Mouse (Mus musculus) adrenal gland, postnatal 14 days (tissue): ENCODE data around the gene Kif3a. TPM values are rescaled to one million over a fixed set of nuclear protein-coding genes. Genes with fewer than 3 reads are reported as not detected.
A peak's percentile ranks its signal among the peaks of the same experiment; 100 is the strongest.

ENCODE experiments used
- DNase-seq: peaks from one replicate; pipeline ENCODE4 v3.0.0; 2021; ENCODE audit warnings: mixed read lengths
- total RNA-seq: library from RNA; stranded (reverse); gene quantifications from 2 replicates; pipeline ENCODE4 v1.2.3, GENCODE M21; 2021

Kif3a gene
- total RNA-seq, 1 experiment from 2014 or later, result 28.0 TPM

DNA sequence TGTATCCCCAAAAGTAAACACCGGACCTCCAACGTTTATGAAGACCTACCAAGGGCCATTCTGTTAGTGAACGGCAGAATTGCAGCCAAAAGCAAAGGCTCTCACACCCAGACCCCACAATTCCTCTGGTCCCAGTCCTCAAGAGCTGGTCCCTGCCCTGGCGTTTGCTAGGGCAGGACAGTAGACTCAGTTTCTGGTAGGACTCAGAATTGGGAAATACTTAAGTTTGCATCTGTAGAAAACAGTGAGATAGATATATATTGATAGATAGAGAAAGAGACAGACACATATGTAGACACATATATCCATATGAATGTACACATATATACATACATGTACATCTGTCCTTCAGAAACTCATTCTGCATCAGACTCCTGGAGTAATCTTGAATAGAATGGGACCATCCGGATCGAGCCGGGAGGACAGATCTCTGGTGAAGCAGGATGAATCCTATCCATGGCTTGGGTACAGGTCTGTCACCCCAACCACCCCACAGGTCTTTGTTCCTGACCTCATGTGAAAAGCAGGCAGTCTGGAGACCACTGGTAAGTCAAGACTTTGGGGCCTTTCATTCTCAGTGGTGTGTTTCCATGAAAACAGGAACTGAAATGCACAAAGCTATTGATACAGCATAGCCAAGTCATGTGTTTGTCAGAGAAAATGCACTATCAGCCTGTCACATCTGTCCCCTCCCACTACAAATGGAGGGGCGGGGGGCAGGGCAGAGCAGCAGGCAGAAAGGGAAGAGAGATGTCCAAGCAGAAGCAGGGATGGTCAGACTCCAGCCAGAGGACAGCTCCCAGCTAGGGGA lies 49.8 kb downstream of the Kif3a start:
- no peak for DNase-seq

DNA sequence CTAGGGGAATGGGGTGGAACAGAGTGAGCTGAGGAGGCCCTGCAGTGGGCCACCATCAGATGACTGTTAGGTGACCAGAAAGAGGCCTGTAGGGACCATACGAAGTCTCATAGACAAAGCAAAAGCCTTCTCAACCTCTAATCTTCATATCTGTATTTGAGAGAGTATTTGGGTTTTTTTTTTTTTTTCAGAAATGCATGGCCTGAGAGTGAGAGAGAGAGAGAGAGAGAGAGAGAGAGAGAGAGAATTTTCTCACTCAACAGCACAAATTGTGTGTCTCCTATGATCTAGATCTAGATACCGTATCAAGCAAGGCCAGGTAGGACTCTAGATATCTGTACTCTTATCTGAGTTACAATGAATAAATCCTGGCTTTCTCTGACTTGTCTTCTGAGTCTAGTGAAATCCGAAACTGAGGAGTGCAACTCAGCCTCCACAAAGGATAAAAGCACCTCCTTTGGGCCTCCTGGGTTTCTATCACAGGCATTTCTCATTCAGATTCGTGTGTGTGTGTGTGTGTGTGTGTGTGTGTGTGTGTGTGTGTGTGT lies 50.5 kb downstream of the Kif3a start:
- DNase-seq, result no peak

DNA sequence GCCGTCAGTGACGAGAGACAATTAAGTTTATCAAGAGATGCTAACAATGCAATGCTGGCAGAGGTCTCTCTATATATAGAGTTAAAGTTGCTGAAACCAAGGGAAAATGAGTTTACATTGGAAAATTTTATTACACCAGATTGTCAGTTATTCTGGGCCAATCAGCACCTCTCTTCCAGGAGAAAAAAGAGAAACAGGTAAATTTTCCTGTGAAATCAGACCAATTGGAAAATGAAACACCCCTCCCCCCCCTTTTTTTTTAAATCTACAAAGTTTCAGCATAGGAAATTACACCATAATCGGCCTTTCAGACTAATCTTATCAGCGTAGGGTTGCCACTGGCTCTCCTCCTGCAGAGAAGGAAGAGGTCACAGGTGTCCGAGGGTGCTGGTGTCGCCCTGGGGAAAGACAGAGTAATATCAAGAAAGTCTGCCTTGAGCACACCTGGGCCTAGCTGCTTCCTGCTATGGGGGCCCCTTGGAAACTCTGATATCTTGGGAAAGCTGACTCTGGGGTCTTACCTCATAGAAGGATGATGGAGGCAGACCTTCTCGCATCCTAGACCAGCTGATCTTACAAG lies 51.5 kb downstream of the Kif3a start, which contains the start of gene Il4:
Gene Il4 (minus strand): TSS at position 51 of the 580 bp plus-strand sequence.
- no peak for DNase-seq

DNA sequence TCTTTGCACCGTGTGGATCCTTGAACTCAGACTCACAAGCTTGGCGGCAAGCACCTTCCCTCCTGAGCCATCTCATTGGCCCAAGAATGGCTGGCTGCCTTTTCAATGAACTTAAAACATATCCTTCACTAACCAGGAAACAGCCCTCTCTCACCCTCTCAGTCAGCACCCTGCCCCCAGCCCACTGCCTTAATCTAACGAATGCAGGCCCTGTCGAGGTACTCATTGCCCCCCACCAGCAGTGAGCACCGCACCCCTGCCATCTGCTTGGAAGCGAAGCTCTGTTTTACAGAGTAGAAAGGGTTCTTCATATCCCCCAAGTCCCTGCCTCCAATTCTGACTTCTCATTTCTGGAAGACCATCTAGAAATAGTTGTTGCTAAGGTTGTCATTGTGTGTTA lies 52.2 kb downstream of the Kif3a start:
- no peak for DNase-seq

DNA sequence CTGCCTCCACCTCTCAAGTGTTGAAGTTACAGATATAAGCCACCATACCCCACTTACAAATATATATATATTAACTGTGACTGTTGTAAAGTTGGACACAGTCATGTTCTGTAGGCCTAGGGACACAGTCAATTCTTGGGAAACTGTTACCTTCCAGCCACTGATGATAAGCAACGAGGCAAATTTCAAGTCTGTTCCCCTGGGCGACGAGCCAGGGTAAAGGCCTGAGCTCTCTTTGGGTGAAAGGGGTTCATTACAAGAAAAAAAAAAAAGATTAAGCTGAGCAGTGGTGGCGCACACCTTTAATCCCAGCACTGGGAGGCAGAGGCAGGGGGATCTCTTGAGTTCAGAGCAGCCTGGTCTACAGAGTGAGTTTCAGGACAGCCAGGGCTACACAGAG lies 52.9 kb downstream of the Kif3a start:
- DNase-seq, result no peak

DNA sequence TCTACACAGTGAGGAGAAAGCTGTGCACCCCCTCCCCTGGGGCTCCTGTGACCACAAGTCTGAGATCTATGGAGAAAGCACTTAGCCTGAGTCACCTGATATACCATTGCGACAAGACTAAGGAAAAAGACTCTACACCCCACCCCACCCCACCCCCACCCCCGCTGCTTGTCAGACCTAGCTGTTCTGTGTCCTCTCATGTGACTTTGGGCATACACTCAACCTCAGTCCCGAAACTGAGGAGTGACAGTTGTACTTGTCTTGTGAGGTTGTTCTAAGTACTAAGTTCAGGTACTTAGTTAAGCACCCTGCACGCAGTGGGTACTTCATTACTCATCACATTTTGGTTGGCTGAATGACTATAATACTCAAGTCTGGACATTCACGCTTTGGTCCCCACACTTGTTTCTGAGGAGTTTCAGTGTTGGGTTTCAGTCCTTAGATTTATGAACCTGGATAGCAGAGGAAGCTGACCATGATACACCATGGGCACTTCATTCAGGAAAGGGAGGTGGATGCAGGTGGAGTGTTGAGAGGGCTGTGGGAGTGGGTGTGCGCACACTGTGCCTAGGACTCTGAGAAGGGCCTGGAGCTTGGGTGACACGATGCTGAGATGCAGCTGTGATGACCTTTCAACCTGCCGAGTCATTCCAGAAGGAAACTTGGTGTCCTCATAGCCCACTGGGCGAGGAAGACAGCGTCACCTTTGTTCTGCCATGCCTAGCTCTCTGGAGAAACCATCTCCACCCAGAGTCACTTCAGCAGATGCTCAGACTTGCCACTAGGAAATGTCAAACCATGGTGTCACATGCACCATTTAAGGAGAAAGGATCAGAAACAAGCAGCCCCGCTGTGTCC lies 54.6 kb downstream of the Kif3a start:
- no peak for DNase-seq

DNA sequence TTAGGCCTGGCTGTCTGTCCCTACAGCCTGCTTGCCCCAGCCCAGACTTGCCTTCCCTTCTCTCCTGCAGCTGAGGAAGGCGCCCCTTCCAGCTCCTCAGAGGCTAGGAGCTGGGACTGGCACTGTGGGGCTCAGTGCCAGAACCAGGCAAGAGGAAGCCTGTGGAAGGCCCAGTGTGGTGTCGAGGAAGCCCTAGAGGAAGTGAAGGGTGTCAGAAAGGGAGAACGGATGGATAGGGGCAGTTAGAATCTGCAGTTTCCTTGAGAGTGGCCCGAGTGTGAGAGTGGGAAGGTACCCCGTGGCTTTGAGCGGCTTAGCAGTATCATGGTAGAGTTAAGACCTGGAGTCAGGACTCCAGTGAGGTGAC lies 55.2 kb downstream of the Kif3a start:
- no peak for DNase-seq

DNA sequence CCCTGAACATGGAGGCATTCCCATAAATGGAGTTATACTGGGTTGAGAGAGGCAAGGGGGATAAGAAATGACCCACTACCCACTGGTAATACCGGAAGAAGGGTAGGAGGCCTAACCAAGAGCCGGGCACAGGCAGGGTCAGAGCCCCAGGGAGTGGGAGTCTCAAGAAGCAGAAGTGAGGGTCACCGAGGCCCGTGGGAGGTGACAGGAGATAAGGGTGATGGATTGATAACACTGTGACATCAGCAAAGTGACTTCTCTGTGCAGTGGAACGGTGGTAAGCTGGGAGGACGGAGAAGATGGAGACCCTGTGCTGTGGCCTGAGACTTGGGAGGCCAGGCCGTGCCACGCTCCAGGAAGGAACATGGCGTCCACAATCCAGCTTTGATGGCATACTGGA lies 56.4 kb downstream of the Kif3a start:
- DNase-seq, result no peak

DNA sequence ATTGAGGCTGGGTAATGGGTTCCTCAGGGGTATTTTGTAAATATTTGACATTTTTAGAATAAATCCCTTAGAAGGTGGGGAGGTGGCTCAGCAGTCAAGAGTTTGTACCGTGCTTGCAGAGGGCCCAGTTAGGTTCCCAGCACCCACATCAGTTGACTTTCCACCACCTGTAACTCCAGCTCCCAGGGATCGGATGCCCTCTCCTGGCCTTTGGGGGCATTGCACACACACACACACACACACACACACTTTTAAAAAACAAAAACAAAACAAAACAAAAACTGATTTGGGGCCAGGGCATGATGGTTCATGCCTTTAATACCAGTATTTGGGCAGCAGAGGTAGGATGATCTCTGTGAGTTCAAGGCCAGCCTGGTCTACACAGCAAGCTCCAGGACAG lies 56.9 kb downstream of the Kif3a start:
- no peak for DNase-seq

DNA sequence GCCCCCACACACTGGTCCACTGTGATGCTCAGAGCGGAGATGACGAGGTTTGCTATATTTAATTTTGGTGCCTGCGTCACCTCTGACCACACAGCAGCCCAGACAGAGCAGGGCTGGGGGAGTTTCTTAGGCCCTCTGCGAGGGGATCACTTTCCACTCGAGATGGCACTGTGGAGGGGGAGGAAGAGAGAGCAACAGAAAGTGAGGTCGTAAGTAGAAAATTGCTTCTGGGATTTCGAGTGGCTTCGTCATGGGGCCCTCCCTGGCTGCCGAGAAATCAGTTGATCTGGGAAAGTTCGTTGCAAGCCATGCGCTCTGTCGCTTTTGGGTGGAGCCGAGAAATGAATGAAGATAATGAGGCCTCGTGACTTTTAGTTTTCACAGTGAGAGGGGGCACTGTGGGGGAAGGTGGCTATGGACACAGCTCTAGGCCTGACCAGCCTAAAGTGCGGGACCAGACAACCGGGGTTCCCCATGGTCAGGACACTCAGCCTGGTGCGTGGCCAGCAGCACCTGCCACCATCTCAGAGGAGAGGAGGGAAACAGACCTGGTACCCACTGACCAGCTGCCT lies 59.7 kb downstream of the Kif3a start:
- DNase-seq, result no peak

DNA sequence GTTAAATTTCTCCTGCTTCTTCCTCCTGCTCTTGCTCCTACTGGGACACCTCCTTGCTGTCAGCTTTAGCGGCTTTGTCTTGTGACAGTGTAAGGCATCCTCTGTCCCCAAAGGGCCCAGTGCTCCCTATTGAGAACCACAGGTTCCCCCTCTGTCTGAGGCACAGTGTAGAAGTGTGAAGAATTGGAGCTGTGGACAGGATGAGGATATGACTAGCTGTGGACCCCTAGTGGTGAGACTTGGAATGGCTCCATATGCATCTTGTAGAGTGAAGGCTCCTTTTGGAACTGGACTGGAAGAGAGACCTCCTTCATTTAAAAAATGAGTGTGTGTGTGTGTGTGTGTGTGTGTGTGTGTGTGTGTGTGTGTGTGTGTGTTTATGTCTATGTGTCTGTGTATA lies 60.7 kb downstream of the Kif3a start:
- DNase-seq, result peak; percentile 82

DNA sequence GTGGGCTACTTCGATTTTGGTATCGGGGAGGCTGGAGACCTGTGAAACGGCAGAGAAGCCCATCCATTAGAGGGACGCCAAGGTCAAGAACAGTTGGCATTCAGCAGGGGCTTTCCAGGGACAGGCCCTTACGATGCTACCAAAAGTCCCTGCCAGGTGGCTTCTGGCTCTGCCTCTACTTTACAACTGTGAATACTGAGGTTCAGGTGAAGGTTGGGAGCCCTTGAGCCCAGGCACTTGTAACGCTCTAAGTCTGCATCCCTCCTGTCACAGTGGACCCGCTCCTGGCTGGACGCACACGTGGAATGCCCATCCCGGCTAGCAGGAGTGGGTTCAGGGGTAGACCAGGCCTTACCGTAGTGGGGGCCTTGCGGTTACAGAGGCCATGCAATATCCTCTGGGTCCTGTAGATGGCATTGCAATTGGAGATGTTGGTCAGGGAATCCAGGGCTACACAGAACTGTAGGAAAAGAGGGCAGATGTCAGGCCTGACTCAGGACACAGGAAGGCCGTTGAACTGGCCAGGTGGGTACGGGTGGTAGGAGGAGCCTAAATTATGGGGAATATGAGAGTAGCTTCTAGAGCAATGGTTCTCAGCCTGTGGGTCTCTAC lies 65.0 kb downstream of the Kif3a start:
- no peak for DNase-seq

DNA sequence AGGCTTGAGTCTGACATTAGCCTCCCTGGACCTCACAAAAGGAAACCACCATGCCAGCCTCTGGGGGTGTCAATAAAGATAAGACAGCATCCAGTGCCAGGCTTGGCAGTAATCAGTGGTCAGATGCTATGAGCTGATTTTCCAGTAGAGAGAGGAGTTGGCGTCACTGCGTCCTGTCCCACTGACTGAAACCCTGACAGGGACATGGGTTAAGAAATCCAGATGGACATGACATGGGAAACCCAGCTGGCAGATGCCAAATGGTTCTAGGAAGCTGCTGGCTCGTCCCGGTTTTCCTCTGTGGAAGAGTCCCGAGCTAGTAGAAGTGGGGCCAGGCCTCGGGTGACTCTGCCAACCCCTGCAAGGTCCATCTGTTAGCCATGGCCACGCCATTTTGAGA lies 66.5 kb downstream of the Kif3a start:
- no peak for DNase-seq

DNA sequence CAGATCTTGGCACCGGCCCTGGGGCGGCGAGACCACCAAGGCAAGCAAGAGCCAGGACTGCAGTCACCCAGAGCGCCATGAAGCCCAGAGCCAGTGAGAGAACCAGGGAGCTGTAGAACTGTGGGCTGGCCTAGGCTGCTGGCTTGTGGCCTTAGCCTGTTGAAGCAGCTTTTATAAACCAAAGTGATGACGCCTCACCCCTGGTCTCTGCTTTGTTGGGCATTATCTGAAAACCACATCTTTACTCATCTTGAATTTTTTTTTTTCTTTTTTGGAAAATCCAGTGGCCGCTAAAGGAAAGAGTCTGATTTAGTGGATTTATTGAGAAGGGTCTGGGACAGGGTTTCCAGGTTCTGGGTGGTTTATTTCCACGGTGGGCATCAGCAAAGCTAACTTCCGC lies 67.4 kb downstream of the Kif3a start, which contains the start of gene Il13:
Gene Il13 (minus strand): TSS at position 147 of the 400 bp plus-strand sequence.
- DNase-seq, result no peak

DNA sequence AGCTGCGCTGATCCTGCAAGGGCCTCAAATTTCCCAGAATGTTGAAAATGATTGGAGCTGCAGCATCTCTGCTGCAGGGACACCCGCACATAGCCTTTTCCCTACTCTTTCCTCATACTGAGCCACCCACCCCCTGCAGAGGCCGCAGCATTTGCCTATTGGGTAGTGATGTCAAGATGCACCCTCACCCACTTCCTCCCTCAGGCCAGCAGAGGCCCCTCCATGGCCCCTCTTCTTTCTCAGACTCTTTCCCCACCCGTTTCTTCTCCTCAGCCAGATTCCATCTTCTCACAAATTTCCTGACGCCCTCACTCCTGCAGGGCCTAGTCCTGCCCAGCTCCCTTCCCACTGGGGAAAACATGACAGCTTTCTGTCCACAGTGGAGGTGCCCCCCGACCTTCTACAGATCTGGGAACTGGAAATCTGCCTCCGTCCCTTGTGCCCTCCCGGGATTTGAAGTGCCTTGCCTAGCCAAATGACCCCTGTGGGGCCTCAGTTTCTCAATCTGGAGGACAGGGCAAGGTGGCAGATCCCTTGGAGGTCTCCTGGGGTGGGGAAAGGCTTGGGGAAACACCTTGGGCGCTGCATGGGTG lies 68.5 kb downstream of the Kif3a start:
- no peak for DNase-seq

DNA sequence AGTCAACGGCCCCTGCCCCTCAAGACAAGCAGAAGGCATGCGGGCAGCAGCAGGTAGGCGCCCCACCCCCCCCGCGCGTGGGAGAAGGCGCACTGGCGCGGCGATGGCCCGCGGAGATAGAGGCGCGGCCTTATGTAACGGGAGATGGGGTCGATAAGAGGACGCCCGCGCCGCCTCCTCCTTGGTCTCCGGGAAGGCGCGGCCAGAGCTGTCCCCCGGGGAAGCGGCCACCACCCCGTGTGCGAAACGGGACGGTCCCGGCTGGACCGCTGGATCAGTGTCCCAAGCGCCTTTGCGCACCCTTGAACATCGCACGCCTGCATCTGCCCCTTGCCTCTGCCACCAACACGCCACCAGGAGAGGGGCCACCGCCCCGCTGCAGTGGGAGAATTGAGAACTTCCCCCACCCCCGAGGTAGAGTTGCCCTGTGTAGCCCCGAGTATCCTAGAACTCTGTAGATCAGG lies 69.0 kb downstream of the Kif3a start:
- peak; percentile 33 for DNase-seq

DNA sequence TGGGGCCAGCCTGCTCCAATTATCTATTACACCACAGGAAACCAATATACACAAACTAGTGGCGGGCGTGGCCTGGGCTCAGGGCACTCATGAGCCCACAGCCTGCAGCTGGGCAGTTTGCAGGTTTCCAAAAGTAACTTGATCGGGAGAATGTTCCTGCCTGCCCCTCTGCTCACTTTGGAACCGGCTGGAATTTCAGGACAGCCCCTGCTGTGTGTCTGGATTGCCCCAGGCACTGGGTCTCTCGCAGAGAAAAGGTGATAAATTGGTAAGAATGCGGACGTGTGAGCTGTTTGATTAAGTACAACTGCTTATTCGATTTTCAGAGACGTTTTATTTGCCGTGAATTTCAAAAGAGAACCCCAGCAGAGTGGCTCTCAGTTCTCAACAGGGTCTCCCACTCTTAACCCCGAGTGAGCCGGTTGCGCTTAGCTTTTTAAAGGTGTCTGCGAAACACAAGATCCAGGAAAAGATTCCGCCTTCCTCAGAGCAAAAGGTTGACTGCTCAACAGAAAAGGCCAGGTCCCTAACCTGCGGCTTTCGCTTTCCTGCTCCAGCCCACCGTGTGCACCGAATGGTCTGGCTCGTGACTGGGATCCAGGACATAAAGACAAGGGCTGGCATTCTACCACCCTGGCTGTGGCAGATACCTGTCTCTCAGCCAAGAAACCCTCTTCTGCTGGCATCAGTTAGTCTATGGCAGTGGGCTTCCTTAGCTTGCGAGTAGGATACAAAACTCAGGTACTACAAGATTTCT lies 70.0 kb downstream of the Kif3a start:
- DNase-seq, result no peak

DNA sequence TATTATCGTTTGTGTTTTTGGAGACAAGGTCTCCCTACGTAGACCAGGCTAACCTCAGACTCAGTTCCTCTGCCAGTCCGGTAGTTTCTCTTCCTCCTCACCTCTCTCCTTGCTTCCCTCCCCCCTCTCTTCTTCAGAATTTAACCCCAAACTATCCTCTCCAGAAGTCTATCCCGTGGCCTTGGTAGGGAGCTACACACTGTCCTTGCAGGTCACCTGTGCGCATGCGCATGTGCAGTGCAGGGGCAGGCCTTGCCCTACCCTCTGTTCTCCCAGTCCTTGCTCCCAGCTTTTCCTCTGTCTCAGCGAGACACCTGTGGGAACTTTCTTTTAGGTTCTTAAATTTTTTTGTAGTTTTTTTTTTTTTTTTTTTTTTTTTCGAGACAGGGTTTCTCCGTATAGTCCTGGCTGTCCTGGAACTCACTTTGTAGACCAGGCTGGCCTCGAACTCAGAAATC lies 70.7 kb downstream of the Kif3a start:
- no peak for DNase-seq

DNA sequence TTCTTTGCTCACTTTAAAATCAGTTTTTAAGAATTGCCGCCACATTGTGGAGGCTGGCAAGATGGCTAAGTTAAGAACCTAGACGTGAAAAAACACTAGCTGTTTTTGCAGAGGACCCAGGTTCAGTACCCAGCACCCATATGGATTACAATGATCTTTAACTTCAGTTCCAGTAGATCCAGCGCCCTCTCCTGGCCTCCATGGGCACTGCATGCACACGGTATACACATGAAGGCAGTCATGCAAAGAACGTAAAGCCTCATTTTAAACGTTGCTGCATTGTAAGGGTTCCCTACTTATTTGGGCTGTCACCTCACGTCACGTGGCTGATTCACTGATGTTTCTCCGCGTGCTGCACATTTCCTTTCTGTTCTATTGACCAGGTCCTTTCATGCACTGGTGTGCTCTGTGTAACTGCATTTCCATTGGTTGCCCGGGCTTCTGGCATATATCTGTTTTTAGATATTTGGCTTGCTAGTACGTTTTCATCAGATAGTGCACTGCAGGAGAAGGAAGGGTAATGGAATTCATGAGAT lies 75.6 kb downstream of the Kif3a start:
- DNase-seq, result no peak

DNA sequence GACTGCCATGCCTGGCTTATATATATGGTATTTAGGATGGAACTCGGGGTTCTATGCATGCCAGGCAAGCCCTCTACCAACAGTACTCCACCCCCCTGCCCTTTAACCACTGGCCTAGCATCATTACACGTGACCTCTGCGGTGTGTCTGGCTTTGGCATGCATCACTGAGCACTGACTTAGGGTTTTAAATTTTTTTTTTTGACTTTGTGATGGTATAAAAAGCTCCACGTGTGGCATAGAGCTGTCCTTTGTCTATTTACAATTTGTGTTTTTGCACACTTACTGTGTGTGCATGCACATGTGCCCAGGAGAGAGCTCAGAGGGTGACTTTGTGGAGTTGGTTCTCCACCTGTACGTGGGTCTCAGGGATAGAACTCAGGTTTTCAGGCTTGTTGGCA lies 76.8 kb downstream of the Kif3a start:
- no peak for DNase-seq
